ENCODE assay signal across 18 mouse cellular contexts in the genomic region with DNA sequence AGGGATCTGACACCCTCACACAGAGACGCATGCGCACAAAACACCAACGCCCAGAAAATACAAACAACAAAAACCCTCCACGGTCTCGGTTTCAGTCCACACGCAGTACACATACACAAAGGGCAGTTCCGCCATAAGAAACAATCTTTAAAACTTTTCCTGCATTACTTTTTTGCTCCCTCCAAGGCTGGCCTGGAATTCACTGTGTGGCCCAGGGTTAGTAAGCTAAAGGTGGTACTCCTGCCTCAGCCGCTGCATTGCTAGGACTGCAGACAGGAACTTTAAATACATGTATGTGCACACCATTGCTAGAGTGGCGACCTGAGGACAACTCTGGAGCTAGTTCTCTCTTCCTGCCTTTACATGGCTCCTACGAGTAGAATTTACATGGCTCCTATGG. TPM values are rescaled to one million over a fixed set of nuclear protein-coding genes. Genes with fewer than 3 reads are reported as not detected.
"Had no signal": no experiment of that assay in that cellular context is flagged by ENCODE, and none has a peak within 500 bp of the region (broad histone marks: within the 10 kb centered on the region; RNA-seq: fewer than 3 reads in every experiment).

No protein-coding gene starts in this region.

- H3K9ac ChIP-seq: neural tube, embryonic 15.5 days; stomach, embryonic 15.5 days had no signal

- H3K4me3 ChIP-seq: neural tube, embryonic 15.5 days; stomach, embryonic 15.5 days had no signal

- H3K27me3 ChIP-seq: neural tube, embryonic 15.5 days; stomach, embryonic 15.5 days had no signal

- H3K4me2 ChIP-seq: neural tube, embryonic 15.5 days; stomach, embryonic 15.5 days had no signal

- DNase-seq: retina, postnatal 1 day; right cerebral cortex, adult 18-20 months; right cerebral cortex, postnatal 14 days; right cerebral cortex, postnatal 25 days; right cerebral cortex, postnatal 4 days; spleen, adult 18-20 months; thymus, adult 18-20 months; thymus, adult 2 months; thymus, postnatal 14 days; thymus, postnatal 25 days; thymus, postnatal 36 days; thymus, postnatal 4 days had no signal

- H3K9me3 ChIP-seq: neural tube, embryonic 15.5 days; stomach, embryonic 15.5 days had no signal

- H3K27ac ChIP-seq: neural tube, embryonic 15.5 days; stomach, embryonic 15.5 days; stomach, postnatal 0 days had no signal

RNA-seq across cellular contexts. Expression of a gene that starts 18.5 kb away (rescaled TPM):
- total RNA-seq: neutrophil, adult 5-6 weeks had no signal
- polyA plus RNA-seq: neural tube, embryonic 14.5 days; spleen, adult 2 months had no signal
